Mouse (Mus musculus): ENCODE measurements around the gene Tmc1.

GRCm38 (mm10) chr19:20787289-20787688 is 166.7 kb downstream of the Tmc1 start:
- TF ChIP-seq CTCF (IDR thresholded peaks at IDR 0.05; ENCODE audit: insufficient read depth, low read depth, low read length): no peak
- TF ChIP-seq POLR2A (IDR thresholded peaks at IDR 0.05; ENCODE audit: insufficient read depth, low read depth, low read length): no peak
